Mouse (Mus musculus): ENCODE measurements at regions not wholly inside any gene's neighbourhood (a gene's known extent, or its start where the extent isn't known, plus 50 kb on each side); places are given as distances from the start of the nearest gene placed in this dataset.
A peak's percentile ranks its signal among the peaks of the same experiment; 100 is the strongest.

DNA sequence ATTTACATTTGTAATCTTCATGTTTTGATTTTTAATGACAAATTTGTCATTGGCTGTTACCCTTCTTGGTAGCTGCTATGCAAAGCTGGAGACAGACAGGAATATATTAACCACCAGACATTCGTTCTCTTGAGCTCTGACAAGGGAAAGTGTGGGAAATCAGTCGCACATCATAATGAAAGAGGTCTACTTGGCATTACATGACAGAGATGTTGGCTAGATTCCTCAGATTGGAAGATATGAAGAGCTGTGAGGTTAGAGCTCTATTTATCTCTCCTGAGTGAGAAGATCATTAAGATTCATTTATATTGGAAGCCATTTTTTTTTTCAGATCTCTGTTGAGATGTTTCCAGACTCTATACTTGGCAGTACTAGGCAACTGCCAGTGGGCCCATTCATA lies 118.6 kb upstream of the Iqcj start:
- Histone ChIP-seq H3K27ac (no peak overlapping the region), H3K9ac (ENCODE audit: low read depth, low read length) (no peak overlapping the region), H3K4me2 (ENCODE audit: low read length) (no peak overlapping the region), H3K36me3 (ENCODE audit: insufficient read depth, low read length) (no peaks in the 10 kb centered on the region), H3K4me3 (replicated peaks; ENCODE audit: low read depth, low read length) (no peak overlapping the region), H3K4me1 (replicated peaks; ENCODE audit: insufficient read depth, low read length) (no peaks in the 10 kb centered on the region), H3K27me3 (ENCODE audit: insufficient read depth, low read length) (no peaks in the 10 kb centered on the region), H3K9me3 (replicated peaks; ENCODE audit: low read length) (no peaks in the 10 kb centered on the region)
- DNase-seq (ENCODE audit: low spot score) (no peak), ATAC-seq (replicated peaks; ENCODE audit: low FRiP score, low read depth) (no peak)
- no peak for TF ChIP-seq CTCF (IDR thresholded peaks at IDR 0.05; ENCODE audit: low read depth)
- WGBS: 74% methylated on average over 2 of the region's 2 CpGs

DNA sequence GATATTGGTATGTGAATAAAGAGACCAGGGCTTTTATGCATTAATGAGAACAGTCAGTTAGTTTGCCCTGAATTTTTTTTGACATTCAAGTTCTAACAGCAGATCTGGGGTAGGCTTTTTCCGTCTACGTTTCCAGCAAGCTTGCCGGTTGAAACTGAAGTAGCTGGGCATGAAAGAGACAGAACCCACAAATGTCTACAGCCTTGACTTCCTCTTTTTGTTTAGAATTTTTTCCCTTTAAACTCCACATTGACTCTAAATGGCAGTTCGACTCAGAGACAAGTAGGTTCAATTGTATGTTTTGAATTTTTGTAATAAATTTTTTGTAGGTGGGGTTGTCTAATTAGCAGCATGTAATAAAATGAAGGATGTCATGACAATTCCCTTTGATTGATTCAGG lies 109.8 kb upstream of the Iqcj start:
- 88% methylated on average over 4 of the region's 4 CpGs for WGBS
- H3K9me3 ChIP-seq (replicated peaks; ENCODE audit: low read length): no peaks in the 10 kb centered on the region
- no peak for TF ChIP-seq CTCF (IDR thresholded peaks at IDR 0.05; ENCODE audit: low read depth)
- H3K4me1 ChIP-seq (replicated peaks; ENCODE audit: insufficient read depth, low read length): no peaks in the 10 kb centered on the region
- no peak overlapping the region for H3K4me2 ChIP-seq (ENCODE audit: low read length)
- H3K27ac ChIP-seq: no peak overlapping the region
- no peak overlapping the region for H3K9ac ChIP-seq (ENCODE audit: low read depth, low read length)
- ATAC-seq (replicated peaks; ENCODE audit: low FRiP score, low read depth) (no peak), DNase-seq (ENCODE audit: low spot score) (no peak)
- H3K4me3 ChIP-seq (replicated peaks; ENCODE audit: low read depth, low read length): no peak overlapping the region
- no peaks in the 10 kb centered on the region for H3K36me3 ChIP-seq (ENCODE audit: insufficient read depth, low read length)
- H3K27me3 ChIP-seq (ENCODE audit: insufficient read depth, low read length): no peaks in the 10 kb centered on the region

DNA sequence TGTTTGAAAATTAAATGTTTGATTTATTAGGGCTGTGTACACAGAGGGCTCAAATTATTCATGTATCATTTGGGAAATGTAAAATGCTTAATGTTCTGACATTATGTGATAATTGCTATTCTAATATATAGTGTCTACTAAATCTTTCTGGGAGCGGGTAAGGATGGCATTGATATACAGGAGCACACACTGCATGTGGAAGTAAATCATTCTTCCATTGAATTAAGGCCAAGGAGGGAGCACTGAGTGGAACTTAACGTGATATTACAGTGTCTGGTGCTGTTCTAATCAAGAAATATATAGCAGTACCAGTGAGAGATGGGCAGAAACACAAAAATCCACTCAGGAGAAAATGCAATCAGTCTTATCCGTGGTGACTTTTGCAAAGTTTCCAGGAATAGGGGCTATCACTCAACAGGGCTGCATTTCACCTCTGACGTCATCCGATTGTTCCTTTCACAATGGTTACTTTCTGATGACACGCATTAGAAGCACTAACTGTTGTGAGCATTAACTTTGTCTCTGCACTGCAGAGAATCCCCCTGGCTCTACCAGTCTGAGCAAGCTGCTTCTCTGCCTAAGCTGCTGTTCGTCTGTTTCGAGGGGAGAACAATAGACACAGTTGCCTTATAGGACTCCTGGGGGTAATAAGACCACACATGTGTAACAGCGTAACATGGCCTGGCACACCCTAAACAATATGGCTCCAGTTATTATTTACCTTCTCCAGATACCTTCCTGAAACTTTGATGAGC lies 85.0 kb upstream of the Iqcj start:
- Histone ChIP-seq H3K27ac (no peak overlapping the region), H3K4me1 (replicated peaks; ENCODE audit: insufficient read depth, low read length) (no peaks in the 10 kb centered on the region), H3K4me2 (ENCODE audit: low read length) (no peak overlapping the region), H3K36me3 (ENCODE audit: insufficient read depth, low read length) (no peaks in the 10 kb centered on the region), H3K27me3 (ENCODE audit: insufficient read depth, low read length) (no peaks in the 10 kb centered on the region), H3K9me3 (replicated peaks; ENCODE audit: low read length) (no peaks in the 10 kb centered on the region), H3K9ac (ENCODE audit: low read depth, low read length) (no peak overlapping the region), H3K4me3 (replicated peaks; ENCODE audit: low read depth, low read length) (no peak overlapping the region)
- WGBS: 72% methylated on average over 9 of the region's 9 CpGs
- DNase-seq (ENCODE audit: low spot score): no peak
- ATAC-seq (replicated peaks; ENCODE audit: low FRiP score, low read depth): no peak
- no peak for TF ChIP-seq CTCF (IDR thresholded peaks at IDR 0.05; ENCODE audit: low read depth)

- 80% methylated on average over 2 of the region's 2 CpGs for WGBS
Observed at GRCm38 (mm10) chr3:67828156-67828555, 63.9 kb upstream of the Iqcj start.

GRCm38 (mm10) chr3:67833041-67833663 lies 58.9 kb upstream of the Iqcj start:
- Histone ChIP-seq H3K9ac (ENCODE audit: low read depth, low read length) (no peak overlapping the region), H3K4me3 (replicated peaks; ENCODE audit: low read depth, low read length) (no peak overlapping the region), H3K4me2 (ENCODE audit: low read length) (no peak overlapping the region), H3K36me3 (ENCODE audit: insufficient read depth, low read length) (no peaks in the 10 kb centered on the region), H3K9me3 (replicated peaks; ENCODE audit: low read length) (no peaks in the 10 kb centered on the region), H3K27me3 (ENCODE audit: insufficient read depth, low read length) (no peaks in the 10 kb centered on the region), H3K4me1 (replicated peaks; ENCODE audit: insufficient read depth, low read length) (no peaks in the 10 kb centered on the region), H3K27ac (no peak overlapping the region)
- TF ChIP-seq CTCF (IDR thresholded peaks at IDR 0.05; ENCODE audit: low read depth): no peak
- 39% methylated on average over 4 of the region's 4 CpGs for WGBS
- DNase-seq (ENCODE audit: low spot score) (peak; percentile 6), ATAC-seq (replicated peaks; ENCODE audit: low FRiP score, low read depth) (no peak)

More at GRCm38 (mm10) chr3:67828156-67828555, 63.9 kb upstream of the Iqcj start:
- no peaks in the 10 kb centered on the region for H3K27me3 ChIP-seq (ENCODE audit: insufficient read depth, low read length)
- no peaks in the 10 kb centered on the region for H3K36me3 ChIP-seq (ENCODE audit: insufficient read depth, low read length)
- H3K4me2 ChIP-seq (ENCODE audit: low read length): no peak overlapping the region
- H3K4me3 ChIP-seq (replicated peaks; ENCODE audit: low read depth, low read length): no peak overlapping the region
- no peaks in the 10 kb centered on the region for H3K4me1 ChIP-seq (replicated peaks; ENCODE audit: insufficient read depth, low read length)
- ATAC-seq (replicated peaks; ENCODE audit: low FRiP score, low read depth) (no peak), DNase-seq (ENCODE audit: low spot score) (no peak)
- TF ChIP-seq CTCF (IDR thresholded peaks at IDR 0.05; ENCODE audit: low read depth): no peak
- H3K9ac ChIP-seq (ENCODE audit: low read depth, low read length): no peak overlapping the region
- H3K9me3 ChIP-seq (replicated peaks; ENCODE audit: low read length): no peaks in the 10 kb centered on the region
- no peak overlapping the region for H3K27ac ChIP-seq

All from kidney, postnatal 0 days (tissue).